Mouse (Mus musculus): Measurements from ENCODE around the gene Brat1. TPM values are rescaled to one million over a fixed set of nuclear protein-coding genes. Genes with fewer than 3 reads are reported as not detected.

The Brat1 gene
- polyA plus RNA-seq (2012; rRNA removed), result 8.8 and 17.8 TPM in 2 replicates

- H3K27me3 ChIP-seq (ENCODE audit: control insufficient read depth, insufficient read depth, low read length), result no peaks in the 10 kb centered on the region
- TF ChIP-seq POLR2A (IDR thresholded peaks at IDR 0.05; ENCODE audit: low read depth, low read length) (peak; percentile 83), CTCF (IDR thresholded peaks at IDR 0.05; ENCODE audit: extremely low read depth, insufficient read length, insufficient replicate concordance, low read depth, low read length) (no peak)
- peaks cover 23% of the 10 kb centered on the region for H3K4me1 ChIP-seq (ENCODE audit: control insufficient read depth, insufficient read depth, insufficient read length, low read length)
- under 1% methylated on average over 69 of the region's 69 CpGs for WGBS
- peak within 1 kb of the TSS; percentile 90 for H3K27ac ChIP-seq (ENCODE audit: insufficient read depth, low read depth, low read length)
- no peaks in the 10 kb centered on the region for H3K36me3 ChIP-seq (ENCODE audit: control insufficient read depth, insufficient read depth, low read length)
- peak within 1 kb of the TSS; percentile 73 for H3K4me3 ChIP-seq (ENCODE audit: low read depth, low read length)
These were observed at the start of gene Brat1 for GRCm38 (mm10) chr5:140704378-140705251. Gene Brat1 (plus strand): TSS chr5:140705011.

- H3K27ac ChIP-seq (ENCODE audit: insufficient read depth, low read depth, low read length), result no peak overlapping the region
- H3K36me3 ChIP-seq (ENCODE audit: control insufficient read depth, insufficient read depth, low read length), result no peaks in the 10 kb centered on the region
- no peak overlapping the region for H3K4me3 ChIP-seq (ENCODE audit: low read depth, low read length)
- TF ChIP-seq CTCF (IDR thresholded peaks at IDR 0.05; ENCODE audit: extremely low read depth, insufficient read length, insufficient replicate concordance, low read depth, low read length) (no peak), POLR2A (IDR thresholded peaks at IDR 0.05; ENCODE audit: low read depth, low read length) (no peak)
- 56% methylated on average over 16 of the region's 16 CpGs for WGBS
- H3K4me1 ChIP-seq (ENCODE audit: control insufficient read depth, insufficient read depth, insufficient read length, low read length), result peaks cover 25% of the 10 kb centered on the region
- no peaks in the 10 kb centered on the region for H3K27me3 ChIP-seq (ENCODE audit: control insufficient read depth, insufficient read depth, low read length)
These were observed 45.1 kb upstream of the Brat1 start for GRCm38 (mm10) chr5:140659607-140660272.

- Histone ChIP-seq H3K4me3 (ENCODE audit: low read depth, low read length) (no peak overlapping the region), H3K4me1 (ENCODE audit: control insufficient read depth, insufficient read depth, insufficient read length, low read length) (peaks cover 22% of the 10 kb centered on the region), H3K27me3 (ENCODE audit: control insufficient read depth, insufficient read depth, low read length) (no peaks in the 10 kb centered on the region), H3K27ac (ENCODE audit: insufficient read depth, low read depth, low read length) (no peak overlapping the region), H3K36me3 (ENCODE audit: control insufficient read depth, insufficient read depth, low read length) (no peaks in the 10 kb centered on the region)
- TF ChIP-seq POLR2A (IDR thresholded peaks at IDR 0.05; ENCODE audit: low read depth, low read length), result no peak
- TF ChIP-seq CTCF (IDR thresholded peaks at IDR 0.05; ENCODE audit: extremely low read depth, insufficient read length, insufficient replicate concordance, low read depth, low read length), result no peak
- 22% methylated on average over 1 of the region's 1 CpGs for WGBS
These were observed 44.4 kb upstream of the Brat1 start for GRCm38 (mm10) chr5:140660398-140660797.

GRCm38 (mm10) chr5:140661427-140661826 is 43.4 kb upstream of the Brat1 start:
- no peak overlapping the region for H3K27ac ChIP-seq (ENCODE audit: insufficient read depth, low read depth, low read length)
- no peak for TF ChIP-seq POLR2A (IDR thresholded peaks at IDR 0.05; ENCODE audit: low read depth, low read length)
- TF ChIP-seq CTCF (IDR thresholded peaks at IDR 0.05; ENCODE audit: extremely low read depth, insufficient read length, insufficient replicate concordance, low read depth, low read length), result no peak
- 65% methylated on average over 8 of the region's 8 CpGs for WGBS
- H3K4me3 ChIP-seq (ENCODE audit: low read depth, low read length), result no peak overlapping the region
- no peaks in the 10 kb centered on the region for H3K27me3 ChIP-seq (ENCODE audit: control insufficient read depth, insufficient read depth, low read length)
- peaks cover 22% of the 10 kb centered on the region for H3K4me1 ChIP-seq (ENCODE audit: control insufficient read depth, insufficient read depth, insufficient read length, low read length)
- H3K36me3 ChIP-seq (ENCODE audit: control insufficient read depth, insufficient read depth, low read length), result no peaks in the 10 kb centered on the region

- Histone ChIP-seq H3K4me1 (ENCODE audit: control insufficient read depth, insufficient read depth, insufficient read length, low read length) (peaks cover 22% of the 10 kb centered on the region), H3K4me3 (ENCODE audit: low read depth, low read length) (no peak overlapping the region), H3K36me3 (ENCODE audit: control insufficient read depth, insufficient read depth, low read length) (no peaks in the 10 kb centered on the region), H3K27me3 (ENCODE audit: control insufficient read depth, insufficient read depth, low read length) (no peaks in the 10 kb centered on the region), H3K27ac (ENCODE audit: insufficient read depth, low read depth, low read length) (no peak overlapping the region)
- 69% methylated on average over 12 of the region's 12 CpGs for WGBS
- TF ChIP-seq CTCF (IDR thresholded peaks at IDR 0.05; ENCODE audit: extremely low read depth, insufficient read length, insufficient replicate concordance, low read depth, low read length), result no peak
- TF ChIP-seq POLR2A (IDR thresholded peaks at IDR 0.05; ENCODE audit: low read depth, low read length), result no peak
These were observed 42.8 kb upstream of the Brat1 start for GRCm38 (mm10) chr5:140661875-140662643.

- H3K27ac ChIP-seq (ENCODE audit: insufficient read depth, low read depth, low read length), result no peak overlapping the region
- H3K27me3 ChIP-seq (ENCODE audit: control insufficient read depth, insufficient read depth, low read length), result no peaks in the 10 kb centered on the region
- no peak overlapping the region for H3K4me3 ChIP-seq (ENCODE audit: low read depth, low read length)
- peaks cover 22% of the 10 kb centered on the region for H3K4me1 ChIP-seq (ENCODE audit: control insufficient read depth, insufficient read depth, insufficient read length, low read length)
- WGBS, result 35% methylated on average over 17 of the region's 17 CpGs
- no peaks in the 10 kb centered on the region for H3K36me3 ChIP-seq (ENCODE audit: control insufficient read depth, insufficient read depth, low read length)
- TF ChIP-seq POLR2A (IDR thresholded peaks at IDR 0.05; ENCODE audit: low read depth, low read length) (no peak), CTCF (IDR thresholded peaks at IDR 0.05; ENCODE audit: extremely low read depth, insufficient read length, insufficient replicate concordance, low read depth, low read length) (no peak)
These were observed 41.8 kb upstream of the Brat1 start for GRCm38 (mm10) chr5:140662741-140663592.
